Mouse (Mus musculus): Measurements from ENCODE around the gene Ifnlr1. TPM values are rescaled to one million over a fixed set of nuclear protein-coding genes. Genes with fewer than 3 reads are reported as not detected.

Gene Ifnlr1
- polyA plus RNA-seq, 1 experiment from 2014 or later: 0.46 TPM

- Histone ChIP-seq H3K4me3 (replicated peaks) (no peak overlapping the region), H3K4me1 (no peaks in the 10 kb centered on the region)
Observed at GRCm38 (mm10) chr4:135750896-135751295, 64.8 kb downstream of the Ifnlr1 start.

GRCm38 (mm10) chr4:135752106-135752778 lies 66.2 kb downstream of the Ifnlr1 start:
- Histone ChIP-seq H3K27me3 (replicated peaks) (no peaks in the 10 kb centered on the region), H3K9ac (replicated peaks) (no peak overlapping the region), H3K9me3 (replicated peaks) (peaks cover 7% of the 10 kb centered on the region; the same call in 1 of the 2 replicates), H3K36me3 (no peaks in the 10 kb centered on the region), H3K4me2 (no peak overlapping the region), H3K27ac (replicated peaks) (no peak overlapping the region), H3K4me3 (replicated peaks) (no peak overlapping the region), H3K4me1 (no peaks in the 10 kb centered on the region)
- WGBS: 71% methylated on average over 7 of the region's 7 CpGs
- no peak for ATAC-seq (ENCODE audit: low FRiP score)

More at GRCm38 (mm10) chr4:135750896-135751295, 64.8 kb downstream of the Ifnlr1 start:
- WGBS: 85% methylated on average over 8 of the region's 8 CpGs
- H3K9ac ChIP-seq (replicated peaks): no peak overlapping the region
- no peaks in the 10 kb centered on the region for H3K36me3 ChIP-seq
- no peak overlapping the region for H3K4me2 ChIP-seq
- no peak for ATAC-seq (ENCODE audit: low FRiP score)
- peaks cover 7% of the 10 kb centered on the region; the same call in 1 of the 2 replicates for H3K9me3 ChIP-seq (replicated peaks)
- no peak overlapping the region for H3K27ac ChIP-seq (replicated peaks)
- H3K27me3 ChIP-seq (replicated peaks): no peaks in the 10 kb centered on the region

- Histone ChIP-seq H3K4me1 (no peaks in the 10 kb centered on the region), H3K9ac (replicated peaks) (no peak overlapping the region)
- WGBS: 40% methylated on average over 8 of the region's 8 CpGs
Observed at GRCm38 (mm10) chr4:135752779-135753164, 66.7 kb downstream of the Ifnlr1 start.

More at GRCm38 (mm10) chr4:135752779-135753164, 66.7 kb downstream of the Ifnlr1 start:
- ATAC-seq (ENCODE audit: low FRiP score): no peak
- H3K27ac ChIP-seq (replicated peaks): no peak overlapping the region
- no peaks in the 10 kb centered on the region for H3K27me3 ChIP-seq (replicated peaks)
- no peak overlapping the region for H3K4me3 ChIP-seq (replicated peaks)
- no peaks in the 10 kb centered on the region for H3K36me3 ChIP-seq
- no peak overlapping the region for H3K4me2 ChIP-seq
- H3K9me3 ChIP-seq (replicated peaks): peaks cover 7% of the 10 kb centered on the region; the same call in 1 of the 2 replicates

Other genes starting within 250 kb of the Ifnlr1 start
- gene Stpg1, start 191.5 kb upstream of the Ifnlr1 start, polyA plus RNA-seq (2015; fragmentation: Nextera tagmentation; extraction: Ambion mirVana): 0.23 and 0.37 TPM in 2 replicates
- gene Nipal3, start 191.2 kb upstream of the Ifnlr1 start, polyA plus RNA-seq (2015; fragmentation: Nextera tagmentation; extraction: Ambion mirVana): 8.0 and 8.7 TPM in 2 replicates
- gene Grhl3, start 112.7 kb upstream of the Ifnlr1 start, polyA plus RNA-seq (2015; fragmentation: Nextera tagmentation; extraction: Ambion mirVana): 1.1 and 2.6 TPM in 2 replicates
- gene Il22ra1, start 41.9 kb downstream of the Ifnlr1 start, polyA plus RNA-seq (2015; fragmentation: Nextera tagmentation; extraction: Ambion mirVana): 0.51 TPM in 1 of 2 replicates, not detected in the other
- 1.0 and 1.1 TPM in 2 replicates for gene Myom3, start 73.4 kb downstream of the Ifnlr1 start, polyA plus RNA-seq (2015; fragmentation: Nextera tagmentation; extraction: Ambion mirVana)
- 157 and 178 TPM in 2 replicates for gene Srsf10, start 169.5 kb downstream of the Ifnlr1 start, polyA plus RNA-seq (2015; fragmentation: Nextera tagmentation; extraction: Ambion mirVana)
- 82.1 and 114 TPM in 2 replicates for gene Pnrc2, start 187.6 kb downstream of the Ifnlr1 start, polyA plus RNA-seq (2015; fragmentation: Nextera tagmentation; extraction: Ambion mirVana)
- 0.10 and 0.50 TPM in 2 replicates for gene Cnr2, start 209.1 kb downstream of the Ifnlr1 start, polyA plus RNA-seq (2015; fragmentation: Nextera tagmentation; extraction: Ambion mirVana)
- gene Fuca1, start 234.4 kb downstream of the Ifnlr1 start, polyA plus RNA-seq (2015; fragmentation: Nextera tagmentation; extraction: Ambion mirVana): 68.6 and 71.5 TPM in 2 replicates

All from neural tube, embryonic 15.5 days (tissue).